Mouse (Mus musculus): Measurements from ENCODE around the gene Cald1. TPM values are rescaled to one million over a fixed set of nuclear protein-coding genes. Genes with fewer than 3 reads are reported as not detected.

Gene Cald1
- polyA plus RNA-seq, 1 experiment: 0.63 TPM

DNA sequence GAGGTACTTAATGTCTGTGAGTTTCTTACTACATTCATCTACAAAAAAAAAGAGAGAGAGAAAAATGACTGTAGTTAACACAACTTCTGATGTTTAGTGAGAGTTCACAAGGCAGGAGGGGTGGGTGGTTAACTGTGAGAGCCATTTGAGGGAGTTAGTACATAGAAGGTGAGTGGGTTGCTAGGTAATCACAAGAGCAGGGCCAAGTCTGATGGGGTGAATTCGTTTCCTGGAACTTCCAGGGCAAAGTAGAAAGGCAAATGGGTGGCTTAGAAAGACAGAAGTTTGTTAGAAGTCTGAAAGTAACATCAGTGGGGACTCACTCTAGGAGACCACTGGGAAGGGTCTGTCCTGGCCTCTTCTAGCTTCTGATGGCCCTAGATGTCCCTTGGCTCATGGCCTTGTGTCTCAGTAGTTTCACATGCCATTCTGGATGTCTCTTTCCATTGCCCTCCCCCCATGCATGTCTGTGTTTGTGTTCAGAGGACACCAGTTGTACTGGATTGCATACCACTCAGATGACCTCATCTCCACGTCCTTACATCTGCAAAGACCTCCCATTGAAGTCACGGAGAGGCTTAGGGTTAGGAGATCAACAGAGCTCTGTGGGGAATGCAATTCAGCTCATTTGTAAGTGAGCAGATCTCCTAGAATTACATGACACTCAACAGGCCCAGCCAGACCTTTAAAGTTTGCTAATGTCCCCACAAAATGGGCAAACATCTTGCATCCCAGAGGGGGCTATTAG is 118.8 kb downstream of the Cald1 start:
- TF ChIP-seq GATA1 (IDR thresholded peaks at IDR 0.05; ENCODE audit: low read length): no peak
- TF ChIP-seq TAL1 (IDR thresholded peaks at IDR 0.05; ENCODE audit: low read length): no peak
- H3K4me1 ChIP-seq (ENCODE audit: control insufficient read depth): no peaks in the 10 kb centered on the region
- H3K9me3 ChIP-seq (ENCODE audit: control insufficient read depth, low read length): no peaks in the 10 kb centered on the region
- H3K27me3 ChIP-seq (ENCODE audit: control insufficient read depth): no peaks in the 10 kb centered on the region
- no peak overlapping the region for H3K4me3 ChIP-seq (replicated peaks)
- no peaks in the 10 kb centered on the region for H3K36me3 ChIP-seq (ENCODE audit: control insufficient read depth)

DNA sequence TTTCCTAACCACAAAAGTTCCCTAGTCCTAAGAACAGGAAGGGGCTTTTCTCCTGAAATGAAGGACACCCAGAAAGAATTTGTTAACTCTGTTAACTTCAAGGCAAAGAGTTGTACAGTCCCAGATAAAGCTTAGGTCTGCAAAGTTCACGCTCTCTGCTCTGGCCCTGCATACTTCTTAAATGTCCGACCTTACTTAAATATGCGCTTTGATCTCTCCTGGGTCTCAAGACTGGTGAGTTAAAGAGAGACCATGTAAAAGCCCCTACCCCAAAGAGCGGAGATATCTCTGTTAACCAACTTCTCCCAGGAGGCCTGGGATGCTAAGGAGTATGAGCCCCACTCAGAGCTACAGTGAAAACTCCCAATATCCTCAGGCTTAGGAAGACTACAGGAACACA is 119.4 kb downstream of the Cald1 start:
- Histone ChIP-seq H3K4me3 (replicated peaks) (no peak overlapping the region), H3K4me1 (ENCODE audit: control insufficient read depth) (no peaks in the 10 kb centered on the region), H3K36me3 (ENCODE audit: control insufficient read depth) (no peaks in the 10 kb centered on the region), H3K27me3 (ENCODE audit: control insufficient read depth) (no peaks in the 10 kb centered on the region), H3K9me3 (ENCODE audit: control insufficient read depth, low read length) (no peaks in the 10 kb centered on the region)
- no peak for TF ChIP-seq GATA1 (IDR thresholded peaks at IDR 0.05; ENCODE audit: low read length)
- no peak for TF ChIP-seq TAL1 (IDR thresholded peaks at IDR 0.05; ENCODE audit: low read length)

DNA sequence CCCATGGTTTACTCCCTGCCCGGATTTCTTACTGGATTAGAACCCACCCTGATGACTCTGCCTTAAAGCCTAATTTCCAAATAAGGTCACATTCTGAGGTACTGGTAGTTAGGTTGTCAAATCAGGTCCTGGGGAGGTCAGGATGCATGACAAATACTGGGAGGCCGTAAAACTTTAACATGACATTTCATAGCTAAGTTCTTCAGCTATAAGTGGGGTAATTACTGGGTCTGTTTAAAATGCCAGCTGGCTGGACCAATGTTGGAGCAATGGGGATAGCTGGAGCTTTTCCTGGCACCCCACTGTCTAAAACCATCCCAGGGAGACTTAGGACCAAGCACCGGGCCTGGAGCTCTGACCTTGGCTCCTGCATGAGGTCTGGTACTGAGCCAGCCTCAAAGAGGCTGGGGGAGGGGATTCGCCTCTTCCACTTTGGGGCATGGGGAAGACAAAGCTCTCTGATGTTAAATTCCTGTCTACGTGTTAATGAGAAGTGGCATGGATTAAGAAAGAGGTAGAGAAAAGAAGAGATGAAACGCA is 120.9 kb downstream of the Cald1 start:
- H3K4me1 ChIP-seq (ENCODE audit: control insufficient read depth): no peaks in the 10 kb centered on the region
- H3K36me3 ChIP-seq (ENCODE audit: control insufficient read depth): no peaks in the 10 kb centered on the region
- no peaks in the 10 kb centered on the region for H3K27me3 ChIP-seq (ENCODE audit: control insufficient read depth)
- no peak overlapping the region for H3K4me3 ChIP-seq (replicated peaks)
- H3K9me3 ChIP-seq (ENCODE audit: control insufficient read depth, low read length): no peaks in the 10 kb centered on the region
- no peak for TF ChIP-seq TAL1 (IDR thresholded peaks at IDR 0.05; ENCODE audit: low read length)
- TF ChIP-seq GATA1 (IDR thresholded peaks at IDR 0.05; ENCODE audit: low read length): no peak

DNA sequence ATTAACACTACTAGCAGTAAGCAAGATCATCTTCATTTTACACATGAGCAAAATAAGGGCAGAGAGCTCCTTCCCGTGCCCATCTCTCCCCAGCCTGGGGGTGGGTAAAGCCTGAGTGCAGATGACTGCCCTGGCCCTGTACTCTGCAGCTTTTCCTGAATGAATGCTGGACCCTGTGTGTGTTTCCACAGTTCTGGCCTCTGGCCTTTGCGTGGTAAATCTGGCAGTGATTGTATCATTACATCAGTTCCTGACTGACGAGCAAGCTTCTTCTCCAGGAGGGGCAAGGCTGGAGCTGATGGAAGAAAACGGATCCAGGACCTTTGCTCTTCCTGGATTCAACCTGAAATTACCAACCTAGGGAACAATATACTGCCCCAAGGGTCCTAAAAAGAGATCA is 122.1 kb downstream of the Cald1 start:
- Histone ChIP-seq H3K4me3 (replicated peaks) (no peak overlapping the region), H3K36me3 (ENCODE audit: control insufficient read depth) (no peaks in the 10 kb centered on the region), H3K4me1 (ENCODE audit: control insufficient read depth) (no peaks in the 10 kb centered on the region), H3K27me3 (ENCODE audit: control insufficient read depth) (no peaks in the 10 kb centered on the region), H3K9me3 (ENCODE audit: control insufficient read depth, low read length) (no peaks in the 10 kb centered on the region)
- TF ChIP-seq GATA1 (IDR thresholded peaks at IDR 0.05; ENCODE audit: low read length) (no peak), TAL1 (IDR thresholded peaks at IDR 0.05; ENCODE audit: low read length) (no peak)

DNA sequence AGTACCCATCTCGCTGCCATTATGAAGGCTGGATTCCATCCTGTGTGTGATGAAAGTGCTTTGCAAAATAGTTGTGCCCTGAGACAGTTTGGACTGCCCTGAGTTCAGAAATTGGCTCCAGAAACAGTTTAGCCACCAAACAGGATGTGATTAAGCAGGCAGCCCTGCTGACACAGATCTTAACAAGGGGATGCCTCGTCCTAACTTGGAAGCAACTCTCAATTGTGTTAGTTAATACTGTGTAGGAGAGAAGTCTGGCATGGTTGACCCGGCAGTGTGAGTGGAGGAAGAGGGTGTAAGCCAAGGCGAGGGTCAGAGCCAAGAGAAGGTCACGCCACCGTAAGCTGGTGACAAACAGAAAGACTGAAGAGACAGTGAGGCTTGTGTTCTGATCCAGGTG is 123.4 kb downstream of the Cald1 start:
- Histone ChIP-seq H3K4me3 (replicated peaks) (no peak overlapping the region), H3K4me1 (ENCODE audit: control insufficient read depth) (no peaks in the 10 kb centered on the region), H3K36me3 (ENCODE audit: control insufficient read depth) (no peaks in the 10 kb centered on the region), H3K27me3 (ENCODE audit: control insufficient read depth) (no peaks in the 10 kb centered on the region), H3K9me3 (ENCODE audit: control insufficient read depth, low read length) (no peaks in the 10 kb centered on the region)
- TF ChIP-seq GATA1 (IDR thresholded peaks at IDR 0.05; ENCODE audit: low read length): no peak
- no peak for TF ChIP-seq TAL1 (IDR thresholded peaks at IDR 0.05; ENCODE audit: low read length)

DNA sequence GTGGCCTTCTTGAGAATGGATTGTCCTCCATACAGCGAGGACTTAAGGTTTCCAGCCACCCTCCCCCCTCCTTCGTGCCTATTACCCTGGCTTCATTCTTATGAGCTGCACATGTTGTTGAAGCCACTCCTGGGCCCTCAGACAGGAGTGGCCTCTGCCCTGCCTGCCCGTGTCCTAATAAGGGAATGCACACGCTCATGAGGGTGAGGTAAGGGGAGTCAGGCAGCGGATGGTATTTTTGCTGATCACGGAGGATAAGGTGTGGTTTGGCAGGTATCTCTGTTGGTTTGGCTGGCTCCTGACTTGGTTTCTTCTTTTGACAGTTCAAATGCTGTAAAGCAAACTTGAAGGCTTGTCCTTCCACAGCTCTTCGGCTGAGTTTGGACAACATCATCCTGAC is 124.4 kb downstream of the Cald1 start:
- Histone ChIP-seq H3K4me1 (ENCODE audit: control insufficient read depth) (no peaks in the 10 kb centered on the region), H3K4me3 (replicated peaks) (no peak overlapping the region), H3K9me3 (ENCODE audit: control insufficient read depth, low read length) (no peaks in the 10 kb centered on the region), H3K36me3 (ENCODE audit: control insufficient read depth) (no peaks in the 10 kb centered on the region), H3K27me3 (ENCODE audit: control insufficient read depth) (no peaks in the 10 kb centered on the region)
- no peak for TF ChIP-seq GATA1 (IDR thresholded peaks at IDR 0.05; ENCODE audit: low read length)
- no peak for TF ChIP-seq TAL1 (IDR thresholded peaks at IDR 0.05; ENCODE audit: low read length)

DNA sequence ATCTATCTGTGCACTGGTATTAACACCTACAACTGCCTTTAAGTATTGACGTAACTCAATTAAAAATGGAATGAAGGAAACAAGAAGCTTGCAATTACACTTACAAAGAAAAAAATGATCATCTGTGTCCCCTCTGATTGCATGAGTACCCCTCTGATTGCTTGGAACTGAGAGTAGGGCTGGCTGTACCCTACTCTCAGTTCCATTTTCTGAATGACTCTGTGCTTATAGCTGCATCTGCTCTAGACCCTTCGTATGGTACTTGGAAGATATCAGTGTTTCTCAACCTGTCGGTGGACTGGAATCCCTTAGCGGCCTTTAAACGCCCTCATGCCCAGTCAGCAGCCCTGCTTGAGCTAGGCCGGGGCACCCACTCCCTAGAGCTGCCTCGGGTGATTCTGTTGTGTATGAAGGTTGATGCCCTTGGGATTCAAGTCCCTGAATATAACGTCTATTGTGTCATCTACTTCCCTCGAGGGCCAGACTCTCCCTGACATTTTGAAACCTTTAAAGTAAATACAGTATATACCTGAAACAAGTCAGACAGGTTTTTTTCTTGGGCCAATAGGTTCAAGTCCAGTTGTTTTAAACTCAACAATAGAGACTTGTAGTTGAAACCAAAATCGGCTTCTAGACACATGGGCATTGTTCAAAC is 125.1 kb downstream of the Cald1 start:
- Histone ChIP-seq H3K36me3 (ENCODE audit: control insufficient read depth) (no peaks in the 10 kb centered on the region), H3K27me3 (ENCODE audit: control insufficient read depth) (no peaks in the 10 kb centered on the region), H3K9me3 (ENCODE audit: control insufficient read depth, low read length) (no peaks in the 10 kb centered on the region), H3K4me3 (replicated peaks) (no peak overlapping the region), H3K4me1 (ENCODE audit: control insufficient read depth) (no peaks in the 10 kb centered on the region)
- no peak for TF ChIP-seq TAL1 (IDR thresholded peaks at IDR 0.05; ENCODE audit: low read length)
- no peak for TF ChIP-seq GATA1 (IDR thresholded peaks at IDR 0.05; ENCODE audit: low read length)

DNA sequence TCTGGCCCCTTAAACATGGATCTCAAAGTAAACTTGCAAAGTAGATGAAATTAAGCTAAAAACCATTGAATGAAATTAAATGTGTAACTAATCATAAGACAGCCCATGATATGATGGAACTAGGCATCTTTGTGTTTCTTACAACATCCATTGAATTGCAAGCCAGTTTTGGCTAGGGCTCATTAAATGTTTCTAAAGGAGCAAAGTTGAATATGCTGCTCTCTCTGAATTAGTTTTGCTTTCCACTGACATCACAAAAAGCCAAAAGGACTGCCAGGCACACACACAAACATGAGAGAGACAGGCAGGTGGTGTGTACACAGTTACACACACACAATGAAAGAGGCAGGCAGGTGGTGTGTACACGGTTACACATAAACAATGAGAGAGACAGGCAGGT is 127.4 kb downstream of the Cald1 start:
- H3K36me3 ChIP-seq (ENCODE audit: control insufficient read depth): no peaks in the 10 kb centered on the region
- no peaks in the 10 kb centered on the region for H3K9me3 ChIP-seq (ENCODE audit: control insufficient read depth, low read length)
- no peaks in the 10 kb centered on the region for H3K4me1 ChIP-seq (ENCODE audit: control insufficient read depth)
- no peak for TF ChIP-seq GATA1 (IDR thresholded peaks at IDR 0.05; ENCODE audit: low read length)
- TF ChIP-seq TAL1 (IDR thresholded peaks at IDR 0.05; ENCODE audit: low read length): no peak
- no peaks in the 10 kb centered on the region for H3K27me3 ChIP-seq (ENCODE audit: control insufficient read depth)
- H3K4me3 ChIP-seq (replicated peaks): no peak overlapping the region

DNA sequence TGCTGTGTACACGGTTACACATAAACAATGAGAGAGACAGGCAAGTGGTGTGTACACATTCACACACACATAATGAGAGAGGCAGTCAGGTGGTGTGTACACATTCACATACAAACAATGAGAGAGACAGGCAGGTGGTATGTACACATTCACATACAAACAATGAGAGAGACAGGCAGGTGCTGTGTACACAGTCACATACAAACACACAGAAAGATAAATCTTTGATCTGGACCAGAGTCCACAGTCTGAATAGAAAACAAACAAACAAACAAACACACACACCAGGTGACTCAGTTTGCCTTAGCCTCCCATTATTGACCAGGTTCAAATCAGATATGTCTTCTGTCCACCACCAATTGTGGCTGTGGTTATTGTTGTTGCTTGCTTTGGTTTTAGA is 127.8 kb downstream of the Cald1 start:
- no peaks in the 10 kb centered on the region for H3K4me1 ChIP-seq (ENCODE audit: control insufficient read depth)
- no peak overlapping the region for H3K4me3 ChIP-seq (replicated peaks)
- H3K9me3 ChIP-seq (ENCODE audit: control insufficient read depth, low read length): no peaks in the 10 kb centered on the region
- H3K27me3 ChIP-seq (ENCODE audit: control insufficient read depth): no peaks in the 10 kb centered on the region
- TF ChIP-seq GATA1 (IDR thresholded peaks at IDR 0.05; ENCODE audit: low read length): no peak
- no peaks in the 10 kb centered on the region for H3K36me3 ChIP-seq (ENCODE audit: control insufficient read depth)

Measured in erythroblast, embryonic 14.5 days (primary cell).